Mouse (Mus musculus): ENCODE measurements around the gene Tysnd1. TPM values are rescaled to one million over a fixed set of nuclear protein-coding genes. Genes with fewer than 3 reads are reported as not detected.

Gene Tysnd1
- total RNA-seq, 4 experiments from 2014 or later, result 20.2 to 22.9 (median 20.8) TPM

DNA sequence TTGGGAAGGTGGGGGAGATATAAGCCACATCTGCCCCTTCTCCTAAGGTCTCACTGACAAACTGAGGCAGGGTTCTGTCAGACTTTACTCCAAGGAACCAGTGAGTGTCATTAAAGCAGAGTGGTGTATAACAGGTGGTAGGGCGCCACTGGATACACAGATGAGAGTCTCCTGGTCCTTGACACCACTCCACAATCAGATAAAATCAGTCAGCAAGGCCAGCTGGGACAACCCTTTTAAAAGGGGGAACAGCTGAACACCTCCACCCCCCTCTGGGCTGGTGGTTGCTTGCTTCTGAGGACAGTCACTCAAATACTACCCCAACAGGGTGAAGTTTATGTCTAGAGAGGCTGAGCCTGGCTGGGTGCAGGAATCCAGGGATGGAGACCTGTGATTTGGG, 42.2 kb downstream of the Tysnd1 start:
- no peak for DNase-seq (ENCODE audit: low spot score in 2 of 2)

DNA sequence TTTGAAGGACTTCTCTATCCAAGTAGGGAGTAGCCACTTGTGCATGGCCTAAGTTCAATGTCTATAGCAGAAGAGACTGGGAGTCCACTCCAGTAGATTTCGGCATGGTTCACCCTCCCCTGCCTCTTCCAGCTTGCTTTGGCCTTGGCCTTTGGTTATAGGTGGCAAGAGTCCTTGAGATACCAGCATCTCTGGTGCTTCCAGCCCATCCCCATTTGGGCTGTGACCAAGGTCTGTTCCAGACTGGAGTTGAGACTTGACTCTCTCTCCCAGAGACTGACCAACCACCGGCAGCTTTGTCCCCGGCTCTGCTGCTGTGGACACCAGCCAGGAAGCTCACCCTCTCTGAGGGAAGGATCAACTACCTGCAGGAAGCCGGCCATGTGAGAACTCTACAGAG, 42.8 kb downstream of the Tysnd1 start:
- no peak for DNase-seq (ENCODE audit: low spot score in 2 of 2)

DNA sequence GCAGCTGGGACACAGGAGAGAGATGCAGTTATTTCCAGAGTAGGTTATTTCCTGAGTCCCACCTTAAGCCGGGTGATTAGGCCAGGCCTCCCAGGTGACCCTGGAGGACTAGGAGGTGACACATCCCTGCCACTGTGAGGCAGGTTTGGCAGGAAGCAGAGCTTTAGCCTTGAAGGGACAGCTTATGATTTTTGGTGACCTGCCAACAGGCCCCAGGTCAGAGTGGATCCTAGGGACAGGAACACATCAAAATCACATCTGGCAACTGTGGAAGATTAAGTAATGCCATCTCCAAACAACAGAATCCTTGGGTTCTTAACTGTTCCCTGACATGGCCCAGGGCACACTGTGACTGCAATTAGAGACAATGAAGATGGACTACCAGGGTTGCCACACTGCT, 46.0 kb downstream of the Tysnd1 start:
- DNase-seq (ENCODE audit: low spot score in 2 of 2), result no peak

DNA sequence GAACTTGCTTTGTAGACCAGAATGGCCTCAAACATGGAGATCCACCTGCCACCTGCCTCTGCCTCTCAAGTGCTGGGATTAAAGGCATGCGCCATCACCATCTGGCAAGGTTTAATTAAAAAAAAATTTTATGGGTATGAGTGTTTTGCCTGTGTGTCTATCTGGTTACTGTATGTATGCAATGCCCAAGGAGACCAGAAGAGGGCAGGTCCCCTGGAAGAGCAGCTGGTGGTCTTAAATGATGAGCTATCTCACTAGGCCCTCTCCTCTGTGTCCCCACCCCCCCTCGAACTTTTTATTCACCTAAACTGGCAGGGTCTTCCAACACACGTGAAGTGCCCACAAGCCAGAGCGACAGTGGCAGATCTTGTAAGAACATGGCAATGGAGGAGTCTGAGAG, 46.6 kb downstream of the Tysnd1 start:
- no peak for DNase-seq (ENCODE audit: low spot score in 2 of 2)

DNA sequence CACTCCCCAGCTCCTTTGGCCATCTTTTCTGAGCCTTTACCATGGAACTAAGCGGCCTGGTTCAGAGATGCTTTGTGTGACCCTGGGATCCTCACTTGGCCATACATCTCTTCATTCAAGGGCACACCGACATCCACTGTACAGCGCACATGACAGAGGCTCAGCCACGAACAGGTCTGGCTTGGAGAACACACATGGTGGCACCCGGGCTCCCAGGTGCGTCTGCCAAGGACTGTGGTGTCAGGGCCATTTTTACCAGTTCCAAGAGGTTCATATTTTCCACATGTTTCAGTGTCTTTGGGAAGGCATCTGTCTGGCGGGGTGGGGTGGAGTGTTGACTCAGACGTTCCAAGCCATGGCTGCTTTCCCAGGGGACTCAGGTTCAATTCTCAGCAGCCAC, 47.0 kb downstream of the Tysnd1 start:
- no peak for DNase-seq (ENCODE audit: low spot score in 2 of 2)

DNA sequence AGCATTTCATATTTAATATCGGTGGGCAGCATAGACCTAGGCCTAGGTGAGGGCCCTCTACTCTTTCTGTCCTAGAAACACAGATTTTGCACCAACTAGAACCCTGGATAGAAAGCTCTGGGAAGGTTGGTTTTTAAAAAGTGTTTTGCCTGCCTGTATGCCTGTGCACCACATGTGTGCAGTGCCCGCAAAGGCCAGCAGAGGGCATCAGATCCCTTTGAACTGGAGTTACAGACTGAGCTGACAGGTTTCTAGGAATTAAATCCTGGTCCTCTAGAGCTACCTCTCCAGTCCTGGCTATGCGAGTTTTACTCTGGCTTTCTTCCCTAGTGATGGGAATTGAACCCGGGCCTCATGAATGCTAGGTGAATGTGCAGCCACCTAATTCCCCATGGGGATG, 49.8 kb downstream of the Tysnd1 start:
- DNase-seq (ENCODE audit: low spot score in 2 of 2), result no peak

DNA sequence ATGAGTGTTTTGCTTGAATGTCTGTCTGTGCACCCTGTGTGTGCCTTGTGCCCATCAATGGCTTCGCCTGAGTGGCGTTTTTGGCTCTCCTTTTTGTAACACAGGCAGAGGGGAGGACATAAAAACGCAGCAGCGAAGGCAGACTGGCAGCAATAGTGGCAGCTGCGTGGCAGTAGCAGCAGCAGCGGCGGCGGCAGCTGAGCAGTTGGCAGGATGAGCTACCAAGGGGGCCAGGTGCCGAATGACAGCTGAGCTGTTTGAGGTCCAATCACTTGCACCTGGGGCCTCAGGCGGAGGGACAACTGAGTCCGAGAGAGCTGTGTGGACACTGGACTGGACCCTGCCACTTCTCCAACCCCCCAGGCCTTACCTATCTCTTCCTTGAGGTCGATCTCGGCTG, 52.0 kb downstream of the Tysnd1 start:
- no peak for DNase-seq (ENCODE audit: low spot score in 2 of 2)

DNA sequence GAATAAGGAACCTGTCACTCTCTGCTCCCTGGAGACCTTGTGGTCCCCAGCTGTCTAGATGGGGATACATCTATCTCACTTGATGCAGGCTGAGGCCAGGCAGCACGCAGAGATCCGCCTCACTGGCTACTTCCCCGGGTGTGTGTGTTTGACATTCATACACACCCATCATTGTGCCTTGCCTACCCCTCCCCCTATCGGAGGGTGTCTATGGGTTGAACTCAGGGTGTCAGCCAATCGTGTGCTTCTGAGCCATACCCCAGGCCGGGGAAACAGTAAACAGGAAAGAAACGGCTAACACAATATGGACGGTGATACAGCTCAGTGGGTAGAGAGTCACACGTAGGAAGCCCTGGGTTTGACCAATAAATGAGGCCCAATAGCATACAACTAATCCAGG, 54.7 kb downstream of the Tysnd1 start:
- DNase-seq (ENCODE audit: low spot score in 2 of 2), result no peak

DNA sequence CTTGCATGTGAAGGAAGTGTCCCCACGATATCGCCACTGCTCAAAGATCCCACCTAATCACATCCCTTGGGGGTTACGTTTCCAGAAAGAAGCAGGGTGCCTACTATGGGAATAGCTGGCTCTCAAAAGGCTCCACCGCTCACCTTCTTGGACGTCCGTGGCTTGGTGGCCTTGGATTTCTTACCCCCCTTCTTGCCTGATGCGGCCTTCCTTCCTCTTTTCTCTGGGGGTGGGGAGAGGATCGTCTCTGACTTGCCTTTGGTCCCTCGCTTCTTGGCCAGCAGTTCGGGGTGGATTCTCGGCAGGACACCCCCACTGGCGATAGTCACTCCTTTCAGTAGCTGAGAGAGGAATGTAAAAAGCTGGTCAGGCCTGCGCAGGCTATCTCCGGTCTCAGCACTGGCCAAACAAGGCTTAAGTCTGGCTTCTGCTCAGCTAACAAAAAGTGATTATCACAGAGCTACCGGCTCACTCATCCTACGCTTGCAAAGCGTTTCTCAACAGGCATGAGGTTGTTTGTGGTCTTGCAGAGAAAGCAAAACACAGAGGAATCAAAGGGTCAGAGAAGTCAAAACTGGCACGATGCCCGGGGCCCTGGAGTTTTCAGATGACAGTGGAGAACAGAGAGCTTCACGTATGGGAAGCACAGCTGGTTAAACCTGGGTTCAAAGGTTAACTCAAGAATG, 56.4 kb downstream of the Tysnd1 start:
- DNase-seq (ENCODE audit: low spot score in 2 of 2), result no peak

Other genes starting within 250 kb of the Tysnd1 start
- gene Eif4ebp2, start 242.9 kb upstream of the Tysnd1 start, total RNA-seq (2022), result 10 to 100 TPM; 43.0 to 55.3 (median 48.6) TPM
- 10 to 100 TPM; 17.9 to 23.7 (median 22.3) TPM for gene Lrrc20, start 219.7 kb upstream of the Tysnd1 start, total RNA-seq (2022)
- 1 to 10 TPM; 3.4 to 4.2 (median 3.6) TPM for gene Npffr1, start 100.0 kb upstream of the Tysnd1 start, total RNA-seq (2022)
- gene Ppa1, start 47.0 kb upstream of the Tysnd1 start, total RNA-seq (2022), result 100 to 1,000 TPM in 3 of 4 experiments, 10 to 100 TPM in 1; 98.3 to 113 (median 102) TPM
- 100 to 1,000 TPM; 118 to 126 (median 121) TPM for gene Sar1a, start 15.2 kb upstream of the Tysnd1 start, total RNA-seq (2022)
- gene Aifm2, start 19.7 kb downstream of the Tysnd1 start, total RNA-seq (2022), result 10 to 100 TPM in 1 of 4 experiments, 1 to 10 TPM in 3; 9.4 to 11.2 (median 9.4) TPM
- gene H2afy2, start 88.6 kb downstream of the Tysnd1 start, total RNA-seq (2022), result 10 to 100 TPM; 12.5 to 15.2 (median 13.3) TPM